Mouse (Mus musculus): ENCODE data around the gene Slc48a1.

Gene Slc48a1

GRCm38 (mm10) chr15:97782749-97783105 lies 4.4 kb downstream of the Slc48a1 start:
- no peak for DNase-seq (ENCODE audit: low read depth)

GRCm38 (mm10) chr15:97784092-97784559 lies 5.8 kb downstream of the Slc48a1 start:
- DNase-seq (ENCODE audit: low read depth), result peak; percentile 79

- no peak for DNase-seq (ENCODE audit: low read depth)
These were observed 6.3 kb downstream of the Slc48a1 start for GRCm38 (mm10) chr15:97784561-97785161.

- DNase-seq (ENCODE audit: low read depth), result no peak
These were observed 7.6 kb downstream of the Slc48a1 start for GRCm38 (mm10) chr15:97785731-97786411.

GRCm38 (mm10) chr15:97786412-97787112 lies 8.2 kb downstream of the Slc48a1 start:
- peak; percentile 64 for DNase-seq (ENCODE audit: low read depth)

GRCm38 (mm10) chr15:97787148-97787798 lies 9.0 kb downstream of the Slc48a1 start:
- no peak for DNase-seq (ENCODE audit: low read depth)

- DNase-seq (ENCODE audit: low read depth), result no peak
These were observed 9.7 kb downstream of the Slc48a1 start for GRCm38 (mm10) chr15:97787799-97788667.

- DNase-seq (ENCODE audit: low read depth), result no peak
These were observed 10.5 kb downstream of the Slc48a1 start for GRCm38 (mm10) chr15:97788821-97789220.

- no peak for DNase-seq (ENCODE audit: low read depth)
These were observed 11.6 kb downstream of the Slc48a1 start for GRCm38 (mm10) chr15:97789761-97790505.

- DNase-seq (ENCODE audit: low read depth), result no peak
These were observed 12.9 kb downstream of the Slc48a1 start for GRCm38 (mm10) chr15:97791126-97791700.

GRCm38 (mm10) chr15:97793386-97794153 lies 15.2 kb downstream of the Slc48a1 start:
- no peak for DNase-seq (ENCODE audit: low read depth)

- no peak for DNase-seq (ENCODE audit: low read depth)
These were observed 15.9 kb downstream of the Slc48a1 start for GRCm38 (mm10) chr15:97794268-97794667.

- no peak for DNase-seq (ENCODE audit: low read depth)
These were observed 17.4 kb downstream of the Slc48a1 start for GRCm38 (mm10) chr15:97795559-97796235.

- DNase-seq (ENCODE audit: low read depth), result no peak
These were observed 18.5 kb downstream of the Slc48a1 start for GRCm38 (mm10) chr15:97796674-97797310.

- DNase-seq (ENCODE audit: low read depth), result no peak
These were observed 19.8 kb downstream of the Slc48a1 start for GRCm38 (mm10) chr15:97798134-97798533.

GRCm38 (mm10) chr15:97799446-97799845 lies 21.1 kb downstream of the Slc48a1 start:
- no peak for DNase-seq (ENCODE audit: low read depth)

- DNase-seq (ENCODE audit: low read depth), result no peak
These were observed 22.5 kb downstream of the Slc48a1 start for GRCm38 (mm10) chr15:97800853-97801252.

GRCm38 (mm10) chr15:97801811-97802210 lies 23.5 kb downstream of the Slc48a1 start:
- no peak for DNase-seq (ENCODE audit: low read depth)

- no peak for DNase-seq (ENCODE audit: low read depth)
These were observed 24.3 kb downstream of the Slc48a1 start for GRCm38 (mm10) chr15:97802575-97802974.

Data from c-Kit-positive CD71-negative TER-119-negative erythroid progenitor cells, embryonic 14.5 days (primary cell).